Mouse (Mus musculus) gastrocnemius, adult 2 months (tissue): Measurements from ENCODE around the gene Bckdha. TPM values are rescaled to one million over a fixed set of nuclear protein-coding genes. Genes with fewer than 3 reads are reported as not detected.

ENCODE experiments used
- DNase-seq: peaks from one replicate; pipeline ENCODE4 v3.0.0; 2022
- H3K27ac ChIP-seq: fragments of 200-600 bp; 2 replicates; pipeline ENCODE4 v1.8.1; 2022; ENCODE audit warnings: mild to moderate bottlenecking
- H3K4me3 ChIP-seq: fragments of 200-600 bp; 2 replicates; pipeline ENCODE4 v1.8.1; 2022; ENCODE audit warnings: mild to moderate bottlenecking, moderate library complexity
- CTCF ChIP-seq: fragments of 200-600 bp; IDR thresholded peaks from 2 replicates; pipeline ENCODE4 v1.8.1; 2022; ENCODE audit warnings: antibody characterized with exemption, mild to moderate bottlenecking, moderate library complexity
- intact Hi-C: fragments of 180-260 bp; cut with DNase I; formaldehyde crosslinking; loops from one replicate; pipeline ENCODE4 v1.15.1; 2025
- total RNA-seq, 2 experiments: library from RNA; stranded (reverse); gene quantifications; 2 replicates each; pipeline ENCODE4 v1.2.3; 2021

Bckdha gene
- total RNA-seq, 2 experiments from 2014 or later: 103 to 152 TPM

GRCm38 (mm10) chr7:25652244-25652759 is 6.5 kb downstream of the Bckdha start:
- DNase-seq: no peak
- TF ChIP-seq CTCF: no peak
- H3K27ac ChIP-seq: no peak overlapping the region
- no peak overlapping the region for H3K4me3 ChIP-seq
- intact Hi-C loops: no loop called here

- TF ChIP-seq CTCF: no peak
- Histone ChIP-seq H3K4me3 (no peak overlapping the region), H3K27ac (no peak overlapping the region)
- intact Hi-C loops: no loop called here
- no peak for DNase-seq
Measured at GRCm38 (mm10) chr7:25651281-25651680, 7.5 kb downstream of the Bckdha start.

- DNase-seq: no peak
- Histone ChIP-seq H3K27ac (no peak overlapping the region), H3K4me3 (no peak overlapping the region)
- TF ChIP-seq CTCF: no peak
- intact Hi-C loops: no loop called here
Measured at GRCm38 (mm10) chr7:25649839-25650238, 8.9 kb downstream of the Bckdha start.

- no peak overlapping the region for H3K4me3 ChIP-seq
- no peak for TF ChIP-seq CTCF
- intact Hi-C loops: no loop called here
- no peak for DNase-seq
- 0 out of 2 replicates have a peak overlapping the region, but pooled peaks have one; percentile 16 for H3K27ac ChIP-seq
Measured at GRCm38 (mm10) chr7:25647574-25648123, 11.1 kb downstream of the Bckdha start.

GRCm38 (mm10) chr7:25645074-25645473 is 13.7 kb downstream of the Bckdha start:
- intact Hi-C loops: no loop called here
- H3K4me3 ChIP-seq: no peak overlapping the region
- no peak overlapping the region for H3K27ac ChIP-seq
- TF ChIP-seq CTCF: no peak
- no peak for DNase-seq

- TF ChIP-seq CTCF: no peak
- no peak overlapping the region; the same call in 1 of the 2 replicates for H3K27ac ChIP-seq
- intact Hi-C loops: no loop called here
- no peak for DNase-seq
- H3K4me3 ChIP-seq: no peak overlapping the region
Measured at GRCm38 (mm10) chr7:25644631-25645030, 14.2 kb downstream of the Bckdha start.

GRCm38 (mm10) chr7:25644136-25644535 is 14.6 kb downstream of the Bckdha start:
- H3K27ac ChIP-seq: no peak overlapping the region
- DNase-seq: no peak
- intact Hi-C loops: no loop called here
- no peak overlapping the region for H3K4me3 ChIP-seq
- TF ChIP-seq CTCF: no peak

- TF ChIP-seq CTCF: no peak
- Histone ChIP-seq H3K27ac (no peak overlapping the region), H3K4me3 (no peak overlapping the region)
- intact Hi-C loops: no loop called here
- DNase-seq: no peak
Measured at GRCm38 (mm10) chr7:25639754-25640153, 19.0 kb downstream of the Bckdha start.

GRCm38 (mm10) chr7:25637099-25637498 is 21.7 kb downstream of the Bckdha start:
- no peak for TF ChIP-seq CTCF
- Histone ChIP-seq H3K27ac (peak overlapping the region; percentile 56), H3K4me3 (no peak overlapping the region)
- no peak for DNase-seq
- intact Hi-C loops: no loop called here

- Histone ChIP-seq H3K4me3 (no peak overlapping the region), H3K27ac (peak overlapping the region; percentile 56)
- no peak for DNase-seq
- intact Hi-C loops: no loop called here
- TF ChIP-seq CTCF: no peak
Measured at GRCm38 (mm10) chr7:25636373-25636772, 22.4 kb downstream of the Bckdha start.

- TF ChIP-seq CTCF: no peak
- H3K27ac ChIP-seq: no peak overlapping the region
- no peak overlapping the region for H3K4me3 ChIP-seq
- intact Hi-C loops: no loop called here
- DNase-seq: no peak
Measured at GRCm38 (mm10) chr7:25632679-25633078, 26.1 kb downstream of the Bckdha start.

- TF ChIP-seq CTCF: no peak
- peak overlapping the region; percentile 72 for H3K4me3 ChIP-seq
- H3K27ac ChIP-seq: peak overlapping the region; percentile 83
- intact Hi-C loops: no loop called here
- DNase-seq: no peak
Measured at GRCm38 (mm10) chr7:25628323-25628620, 30.5 kb downstream of the Bckdha start.

- TF ChIP-seq CTCF: no peak
- DNase-seq: peak; percentile 88
- Histone ChIP-seq H3K4me3 (peak overlapping the region; percentile 72), H3K27ac (peak overlapping the region; percentile 83)
- intact Hi-C loops: no loop called here
Measured at GRCm38 (mm10) chr7:25627431-25628322, 31.1 kb downstream of the Bckdha start.
